In the genomic region with DNA sequence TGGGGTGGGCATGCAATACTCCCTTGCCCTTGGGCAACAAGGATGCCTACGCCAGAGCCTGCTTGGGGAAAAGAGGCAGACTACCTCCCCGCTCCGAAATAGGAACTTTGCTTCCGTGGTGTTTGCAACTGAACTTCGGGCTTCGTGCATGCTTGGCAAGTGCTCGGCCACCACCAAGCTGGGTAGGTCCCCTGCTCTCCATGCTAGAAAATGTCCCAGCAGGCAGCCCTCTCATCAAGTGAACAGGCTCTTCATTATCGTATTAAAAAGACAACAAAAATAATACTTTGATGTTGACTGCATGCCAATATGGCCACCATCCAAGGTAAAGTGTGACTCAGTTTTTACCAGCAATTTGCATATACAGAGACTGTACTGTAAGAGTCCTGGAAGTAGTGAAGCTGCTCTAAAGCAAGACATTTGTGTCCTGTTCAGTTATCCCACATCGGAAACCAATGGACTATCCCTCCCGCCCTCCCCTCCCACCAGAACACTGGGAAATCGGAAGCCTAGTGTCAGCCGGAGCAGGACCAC, we compare ENCODE assay signal across 12 mouse cellular contexts. TPM values are rescaled to one million over a fixed set of nuclear protein-coding genes. Genes with fewer than 3 reads are reported as not detected.
DNase-seq lines count a peak whose midpoint lies in the region; ATAC-seq and TF ChIP-seq lines count a peak whose summit lies in the region.
"Had no signal": no experiment of that assay in that cellular context is flagged by ENCODE, and none has a peak within 500 bp of the region (broad histone marks: within the 10 kb centered on the region; RNA-seq: fewer than 3 reads in every experiment).

No protein-coding gene starts in this region.

- no peak for TF ChIP-seq CTCF in hindbrain, postnatal 0 days (IDR thresholded peaks at IDR 0.05; ENCODE audit: low read depth)

- no peak overlapping the region for H3K4me2 ChIP-seq in forebrain, embryonic 16.5 days (ENCODE audit: low read length)
- H3K4me2 ChIP-seq in forebrain, embryonic 15.5 days (replicated peaks), result no peak overlapping the region
- no peak overlapping the region for H3K4me2 ChIP-seq in hindbrain, postnatal 0 days (ENCODE audit: low read depth, low read length)
- H3K4me2 ChIP-seq in midbrain, embryonic 16.5 days (ENCODE audit: low read length), result no peak overlapping the region
- H3K4me2 ChIP-seq: embryonic facial prominence, embryonic 13.5 days had no signal

- H3K27ac ChIP-seq in forebrain, embryonic 16.5 days (ENCODE audit: low read length), result no peak overlapping the region
- H3K27ac ChIP-seq in forebrain, embryonic 15.5 days (replicated peaks), result no peak overlapping the region
- no peak overlapping the region for H3K27ac ChIP-seq in hindbrain, postnatal 0 days
- H3K27ac ChIP-seq in hindbrain, embryonic 10.5 days, result no peak overlapping the region
- H3K27ac ChIP-seq in midbrain, embryonic 16.5 days (ENCODE audit: low read length), result peak overlapping the region; percentile 56
- no peak overlapping the region for H3K27ac ChIP-seq in midbrain, embryonic 10.5 days (replicated peaks)
- H3K27ac ChIP-seq: embryonic facial prominence, embryonic 13.5 days; limb, embryonic 10.5 days had no signal

- peak; percentile 43 for DNase-seq in hindbrain, postnatal 0 days (ENCODE audit: low spot score)
- no peak for DNase-seq in hindbrain, embryonic 10.5 days (ENCODE audit: low spot score)
- DNase-seq in midbrain, embryonic 10.5 days (ENCODE audit: low spot score), result no peak
- no peak for DNase-seq in frontal cortex, postnatal 10 days (ENCODE audit: low spot score in 2 of 2)
- DNase-seq in kidney, adult 11 months, result no peak
- DNase-seq: cerebellum, postnatal 14 days; thymus, adult 18-20 months had no signal

- ATAC-seq in forebrain, embryonic 16.5 days, result peak; percentile 72
- ATAC-seq in forebrain, embryonic 15.5 days (replicated peaks), result no peak; the same call in 1 of the 2 replicates
- ATAC-seq in hindbrain, postnatal 0 days, result no peak
- no peak for ATAC-seq in midbrain, embryonic 16.5 days

- no peaks in the 10 kb centered on the region for H3K9me3 ChIP-seq in forebrain, embryonic 16.5 days (ENCODE audit: control insufficient read depth, low read length)
- H3K9me3 ChIP-seq in forebrain, embryonic 15.5 days, result no peaks in the 10 kb centered on the region
- no peaks in the 10 kb centered on the region for H3K9me3 ChIP-seq in hindbrain, postnatal 0 days (ENCODE audit: low read length)
- no peaks in the 10 kb centered on the region for H3K9me3 ChIP-seq in hindbrain, embryonic 10.5 days
- no peaks in the 10 kb centered on the region for H3K9me3 ChIP-seq in midbrain, embryonic 16.5 days (replicated peaks; ENCODE audit: control insufficient read depth, low read length, poor library complexity, severe bottlenecking)
- no peaks in the 10 kb centered on the region for H3K9me3 ChIP-seq in midbrain, embryonic 10.5 days (replicated peaks)
- H3K9me3 ChIP-seq: embryonic facial prominence, embryonic 13.5 days; limb, embryonic 10.5 days had no signal

- H3K4me1 ChIP-seq in forebrain, embryonic 16.5 days (replicated peaks; ENCODE audit: control insufficient read depth, insufficient read depth, low read length), result peaks cover 6% of the 10 kb centered on the region
- H3K4me1 ChIP-seq in forebrain, embryonic 15.5 days, result peaks cover 14% of the 10 kb centered on the region
- peaks cover 10% of the 10 kb centered on the region; the same call in 1 of the 2 replicates for H3K4me1 ChIP-seq in hindbrain, postnatal 0 days (ENCODE audit: insufficient read depth, low read length)
- H3K4me1 ChIP-seq in hindbrain, embryonic 10.5 days (replicated peaks), result peaks cover 18% of the 10 kb centered on the region
- peaks cover 11% of the 10 kb centered on the region; the same call in 1 of the 2 replicates for H3K4me1 ChIP-seq in midbrain, embryonic 16.5 days (ENCODE audit: control insufficient read depth, insufficient read depth, low read length)
- peaks cover 5% of the 10 kb centered on the region; the same call in 1 of the 2 replicates for H3K4me1 ChIP-seq in midbrain, embryonic 10.5 days

- H3K4me3 ChIP-seq in forebrain, embryonic 16.5 days (replicated peaks; ENCODE audit: low read length), result no peak overlapping the region
- H3K4me3 ChIP-seq in forebrain, embryonic 15.5 days, result no peak overlapping the region
- no peak overlapping the region for H3K4me3 ChIP-seq in hindbrain, postnatal 0 days (ENCODE audit: low read length)
- no peak overlapping the region for H3K4me3 ChIP-seq in hindbrain, embryonic 10.5 days
- no peak overlapping the region for H3K4me3 ChIP-seq in midbrain, embryonic 16.5 days (ENCODE audit: low read depth, low read length)
- no peak overlapping the region for H3K4me3 ChIP-seq in midbrain, embryonic 10.5 days
- H3K4me3 ChIP-seq: embryonic facial prominence, embryonic 13.5 days; limb, embryonic 10.5 days had no signal

- H3K36me3 ChIP-seq in forebrain, embryonic 16.5 days (ENCODE audit: control insufficient read depth, insufficient read depth), result no peaks in the 10 kb centered on the region
- no peaks in the 10 kb centered on the region for H3K36me3 ChIP-seq in forebrain, embryonic 15.5 days
- H3K36me3 ChIP-seq in hindbrain, postnatal 0 days (ENCODE audit: insufficient read depth, low read length), result no peaks in the 10 kb centered on the region
- no peaks in the 10 kb centered on the region for H3K36me3 ChIP-seq in hindbrain, embryonic 10.5 days
- no peaks in the 10 kb centered on the region for H3K36me3 ChIP-seq in midbrain, embryonic 16.5 days (ENCODE audit: control insufficient read depth, insufficient read depth, low read length)
- H3K36me3 ChIP-seq in midbrain, embryonic 10.5 days, result no peaks in the 10 kb centered on the region
- H3K36me3 ChIP-seq: embryonic facial prominence, embryonic 13.5 days; limb, embryonic 10.5 days had no signal

- WGBS in forebrain, embryonic 16.5 days, result 46% methylated on average over 12 of the region's 12 CpGs
- 46% methylated on average over 12 of the region's 12 CpGs for WGBS in forebrain, embryonic 15.5 days
- 47% methylated on average over 12 of the region's 12 CpGs for WGBS in hindbrain, postnatal 0 days
- 89% methylated on average over 12 of the region's 12 CpGs for WGBS in hindbrain, embryonic 10.5 days
- 81% methylated on average over 12 of the region's 12 CpGs for WGBS in midbrain, embryonic 16.5 days
- 91% methylated on average over 12 of the region's 12 CpGs for WGBS in midbrain, embryonic 10.5 days

- no peaks in the 10 kb centered on the region for H3K27me3 ChIP-seq in forebrain, embryonic 16.5 days (replicated peaks; ENCODE audit: control insufficient read depth, insufficient read depth, low read length)
- H3K27me3 ChIP-seq in forebrain, embryonic 15.5 days, result no peaks in the 10 kb centered on the region
- H3K27me3 ChIP-seq in hindbrain, postnatal 0 days (ENCODE audit: insufficient read depth, low read length), result no peaks in the 10 kb centered on the region
- H3K27me3 ChIP-seq in hindbrain, embryonic 10.5 days (ENCODE audit: insufficient read depth, poor library complexity, severe bottlenecking), result no peaks in the 10 kb centered on the region
- no peaks in the 10 kb centered on the region for H3K27me3 ChIP-seq in midbrain, embryonic 16.5 days (ENCODE audit: control insufficient read depth, insufficient read depth, low read depth, low read length)
- H3K27me3 ChIP-seq in midbrain, embryonic 10.5 days (ENCODE audit: low read depth, poor library complexity, severe bottlenecking), result no peaks in the 10 kb centered on the region
- H3K27me3 ChIP-seq: embryonic facial prominence, embryonic 13.5 days had no signal

- no peak overlapping the region for H3K9ac ChIP-seq in forebrain, embryonic 16.5 days (replicated peaks; ENCODE audit: low read depth, low read length)
- H3K9ac ChIP-seq in forebrain, embryonic 15.5 days (replicated peaks), result no peak overlapping the region
- H3K9ac ChIP-seq in hindbrain, postnatal 0 days (replicated peaks; ENCODE audit: low read length), result no peak overlapping the region
- H3K9ac ChIP-seq in midbrain, embryonic 16.5 days (ENCODE audit: low read depth, low read length), result no peak overlapping the region
- H3K9ac ChIP-seq: embryonic facial prominence, embryonic 13.5 days had no signal

RNA-seq across cellular contexts. Expression of gene Kif13a, which starts 41.5 kb away (rescaled TPM):
- 5.3 and 7.0 TPM in 2 replicates for polyA plus RNA-seq in forebrain, embryonic 16.5 days (2015; fragmentation: Nextera tagmentation; extraction: Ambion mirVana)
- polyA plus RNA-seq in forebrain, embryonic 15.5 days (2015; fragmentation: Nextera tagmentation; extraction: Ambion mirVana), result 7.5 and 11.4 TPM in 2 replicates
- total RNA-seq in hindbrain, postnatal 0 days (2014; rRNA removed), result 21.6 and 48.7 TPM in 2 replicates
- 11.6 and 13.3 TPM in 2 replicates for polyA plus RNA-seq in hindbrain, postnatal 0 days (2015; fragmentation: Nextera tagmentation; extraction: Ambion mirVana)
- polyA plus RNA-seq in hindbrain, embryonic 10.5 days (2016; fragmentation: Nextera tagmentation; extraction: Ambion mirVana), result 13.6 and 15.3 TPM in 2 replicates
- 7.2 and 7.6 TPM in 2 replicates for polyA plus RNA-seq in midbrain, embryonic 16.5 days (2015; fragmentation: Nextera tagmentation; extraction: Ambion mirVana)
- polyA plus RNA-seq in midbrain, embryonic 10.5 days (2016; fragmentation: Nextera tagmentation; extraction: Ambion mirVana), result 9.1 and 11.4 TPM in 2 replicates
